Mouse (Mus musculus): ENCODE measurements at regions not wholly inside any gene's neighbourhood (a gene's known extent, or its start where the extent isn't known, plus 50 kb on each side); places are given as distances from the start of the nearest gene placed in this dataset.
"Not testable (repeated sequence)": the region's sequence is repeated elsewhere in the genome, so short reads cannot be mapped to it uniquely, and the experiment has no call there.

GRCm38 (mm10) chr2:75781781-75782211, 50.2 kb upstream of the Agps start:
- no peak for DNase-seq (ENCODE audit: low spot score in 2 of 2)

- no peak for DNase-seq (ENCODE audit: low spot score in 2 of 2)
Observed at GRCm38 (mm10) chr2:75781078-75781477, 50.9 kb upstream of the Agps start.

- DNase-seq (ENCODE audit: low spot score in 2 of 2), result not testable (repeated sequence)
Observed at GRCm38 (mm10) chr2:75778628-75779027, 53.3 kb upstream of the Agps start.

GRCm38 (mm10) chr2:75777040-75777451, 54.9 kb upstream of the Agps start:
- DNase-seq (ENCODE audit: low spot score in 2 of 2), result no peak

- no peak for DNase-seq (ENCODE audit: low spot score in 2 of 2)
Observed at GRCm38 (mm10) chr2:75776533-75776932, 55.4 kb upstream of the Agps start.

- DNase-seq (ENCODE audit: low spot score in 2 of 2), result no peak
Observed at GRCm38 (mm10) chr2:75775217-75775616, 56.8 kb upstream of the Agps start.

GRCm38 (mm10) chr2:75773431-75773830, 58.5 kb upstream of the Agps start:
- DNase-seq (ENCODE audit: low spot score in 2 of 2), result no peak

- no peak for DNase-seq (ENCODE audit: low spot score in 2 of 2)
Observed at GRCm38 (mm10) chr2:75772251-75772956, 59.6 kb upstream of the Agps start.

GRCm38 (mm10) chr2:75770633-75771032, 61.3 kb upstream of the Agps start:
- DNase-seq (ENCODE audit: low spot score in 2 of 2), result no peak

- DNase-seq (ENCODE audit: low spot score in 2 of 2), result no peak
Observed at GRCm38 (mm10) chr2:75768559-75769304, 63.2 kb upstream of the Agps start.

- DNase-seq (ENCODE audit: low spot score in 2 of 2), result no peak
Observed at GRCm38 (mm10) chr2:75767871-75768558, 63.6 kb upstream of the Nfe2l2 start.

GRCm38 (mm10) chr2:75765403-75765802, 61.0 kb upstream of the Nfe2l2 start:
- DNase-seq (ENCODE audit: low spot score in 2 of 2), result no peak

GRCm38 (mm10) chr2:75763252-75763651, 58.8 kb upstream of the Nfe2l2 start:
- DNase-seq (ENCODE audit: low spot score in 2 of 2), result no peak

GRCm38 (mm10) chr2:75762030-75762429, 57.6 kb upstream of the Nfe2l2 start:
- DNase-seq (ENCODE audit: low spot score in 2 of 2), result no peak

GRCm38 (mm10) chr2:75761626-75762025, 57.2 kb upstream of the Nfe2l2 start:
- DNase-seq (ENCODE audit: low spot score in 2 of 2), result no peak

GRCm38 (mm10) chr2:75759196-75759885, 54.9 kb upstream of the Nfe2l2 start:
- DNase-seq (ENCODE audit: low spot score in 2 of 2), result no peak

- DNase-seq (ENCODE audit: low spot score in 2 of 2), result no peak
Observed at GRCm38 (mm10) chr2:75758277-75758676, 53.8 kb upstream of the Nfe2l2 start.

GRCm38 (mm10) chr2:75756704-75757638, 52.5 kb upstream of the Nfe2l2 start:
- peak in 1 of 2 experiments; percentile 17 for DNase-seq (ENCODE audit: low spot score in 2 of 2)

- no peak for DNase-seq (ENCODE audit: low spot score in 2 of 2)
Observed at GRCm38 (mm10) chr2:75754606-75755005, 50.2 kb upstream of the Nfe2l2 start.
